Mouse (Mus musculus) heart, embryonic 16.5 days (tissue): ENCODE results near the gene Acot8. TPM values are rescaled to one million over a fixed set of nuclear protein-coding genes. Genes with fewer than 3 reads are reported as not detected.

Experiments used
- ATAC-seq: fragments of 200-750 bp; cut with Nextera tagmentation; replicated peaks from 2 replicates; pipeline ENCODE4 v1.8.0; 2017; ENCODE audit warnings: moderate number of reproducible peaks; ENCODE audit not compliant: insufficient read depth, low FRiP score; ENCODE audit errors: extremely low read depth
- H3K27ac ChIP-seq: fragments of 300-500 bp; sonication (generic); 2 replicates; pipeline ENCODE4 v1.5.1; 2014; ENCODE audit warnings: mild to moderate bottlenecking, low read length, control low read depth, moderate library complexity
- H3K27me3 ChIP-seq: fragments of 300-500 bp; sonication (generic); 2 replicates; pipeline ENCODE4 v1.6.1; 2014; ENCODE audit warnings: low read length, mixed read lengths; ENCODE audit not compliant: control insufficient read depth, insufficient read depth
- H3K36me3 ChIP-seq: fragments of 300-500 bp; sonication (generic); 2 replicates; pipeline ENCODE4 v1.6.1; 2014; ENCODE audit not compliant: control insufficient read depth, insufficient read depth
- H3K4me1 ChIP-seq: fragments of 300-500 bp; sonication (generic); 2 replicates; pipeline ENCODE4 v1.6.1; 2014; ENCODE audit warnings: low read length, mixed read lengths; ENCODE audit not compliant: control insufficient read depth, insufficient read depth
- H3K4me2 ChIP-seq: fragments of 300-500 bp; sonication (generic); 2 replicates; pipeline ENCODE4 v1.6.1; 2014; ENCODE audit warnings: low read depth, mild to moderate bottlenecking, control low read depth, low read length
- H3K4me3 ChIP-seq: fragments of 300-500 bp; sonication (generic); 2 replicates; pipeline ENCODE4 v1.5.1; 2014; ENCODE audit warnings: mild to moderate bottlenecking, control low read depth, low read length
- H3K9ac ChIP-seq: fragments of 300-500 bp; sonication (generic); 2 replicates; pipeline ENCODE4 v1.6.1; 2014; ENCODE audit warnings: low read length, control low read depth
- H3K9me3 ChIP-seq: fragments of 300-500 bp; sonication (generic); replicated peaks from 2 replicates; pipeline ENCODE4 v1.6.1; 2016; ENCODE audit warnings: low read length; ENCODE audit not compliant: control insufficient read depth
- WGBS: fragments of 180-500 bp; shearing (Covaris S2); extraction: QIAGEN DNeasy Blood & Tissue Kit; methylation state at CpG from one replicate; pipeline ENCODE4 v1.1.7; 2014; 5-methylcytosine and 5-hydroxymethylcytosine counted together
- polyA plus RNA-seq: library from polyadenylated mRNA; unstranded; fragments of >200 nt; fragmentation: Nextera tagmentation; extraction: Ambion mirVana; gene quantifications from 2 replicates; pipeline ENCODE4 v1.2.1, GENCODE M21; 2015

The Acot8 gene
- polyA plus RNA-seq, 1 experiment from 2014 or later, result 15.7 TPM

- Histone ChIP-seq H3K36me3 (peaks cover 14% of the 10 kb centered on the region), H3K4me3 (peak overlapping the region; percentile 92), H3K27me3 (no peaks in the 10 kb centered on the region), H3K4me2 (peak overlapping the region; percentile 98), H3K9me3 (no peaks in the 10 kb centered on the region), H3K27ac (no peak overlapping the region), H3K4me1 (peaks cover 12% of the 10 kb centered on the region), H3K9ac (peak overlapping the region; percentile 96)
- ATAC-seq, result no peak
- 61% methylated on average over 13 of the region's 13 CpGs for WGBS
These were observed 59.7 kb downstream of the Acot8 start for GRCm38 (mm10) chr2:164744987-164745386.

Other genes starting within 250 kb of the Acot8 start
- 21.3 and 50.0 TPM in 2 replicates for gene Wfdc2, start 242.5 kb downstream of the Acot8 start, polyA plus RNA-seq
- not detected in 2 replicates for gene Spint3, start 231.4 kb downstream of the Acot8 start, polyA plus RNA-seq
- 0.19 and 0.30 TPM in 2 replicates for gene Wfdc6a, start 219.4 kb downstream of the Acot8 start, polyA plus RNA-seq
- gene Eppin, start 211.3 kb downstream of the Acot8 start, polyA plus RNA-seq, result not detected in 2 replicates
- gene Wfdc6b, start 191.4 kb downstream of the Acot8 start, polyA plus RNA-seq, result not detected in 2 replicates
- not detected in 2 replicates for gene Wfdc8, start 191.3 kb downstream of the Acot8 start, polyA plus RNA-seq
- not detected in 2 replicates for gene Wfdc16, start 166.1 kb downstream of the Acot8 start, polyA plus RNA-seq
- 0.35 TPM in 1 of 2 replicates, not detected in the other for gene Wfdc10, start 148.8 kb downstream of the Acot8 start, polyA plus RNA-seq
- gene Wfdc9, start 148.3 kb downstream of the Acot8 start, polyA plus RNA-seq, result not detected in 2 replicates
- not detected in 2 replicates for gene Wfdc11, start 130.8 kb downstream of the Acot8 start, polyA plus RNA-seq
- 0.35 TPM in 1 of 2 replicates, not detected in the other for gene Wfdc13, start 119.8 kb downstream of the Acot8 start, polyA plus RNA-seq
- not detected in 2 replicates for gene Spint4, start 106.4 kb downstream of the Acot8 start, polyA plus RNA-seq
- not detected in 2 replicates for gene Spint5, start 89.6 kb downstream of the Acot8 start, polyA plus RNA-seq
- 0.51 and 0.80 TPM in 2 replicates for gene Wfdc3, start 59.0 kb downstream of the Acot8 start, polyA plus RNA-seq
- 56.0 and 58.7 TPM in 2 replicates for gene Dnttip1, start 58.9 kb downstream of the Acot8 start, polyA plus RNA-seq
- gene Ube2c, start 35.0 kb downstream of the Acot8 start, polyA plus RNA-seq, result 388 and 390 TPM in 2 replicates
- 6.7 and 28.8 TPM in 2 replicates for gene Tnnc2, start 24.9 kb downstream of the Acot8 start, polyA plus RNA-seq
- 40.6 and 45.6 TPM in 2 replicates for gene Snx21, start 19.1 kb downstream of the Acot8 start, polyA plus RNA-seq
- 5.9 and 6.4 TPM in 2 replicates for gene Zswim3, start 216 bp upstream of the Acot8 start, polyA plus RNA-seq
- gene Zswim1, start 17.8 kb upstream of the Acot8 start, polyA plus RNA-seq, result 10.6 and 12.1 TPM in 2 replicates
- gene Spata25, start 23.7 kb upstream of the Acot8 start, polyA plus RNA-seq, result 0.42 TPM in 1 of 2 replicates, not detected in the other
- gene Ctsa, start 28.0 kb upstream of the Acot8 start, polyA plus RNA-seq, result 173 and 184 TPM in 2 replicates
- 50.6 and 52.8 TPM in 2 replicates for gene Neurl2, start 28.6 kb upstream of the Acot8 start, polyA plus RNA-seq
- 52.0 and 67.2 TPM in 2 replicates for gene Pltp, start 52.8 kb upstream of the Acot8 start, polyA plus RNA-seq
- gene Pcif1, start 74.4 kb upstream of the Acot8 start, polyA plus RNA-seq, result 53.4 and 54.5 TPM in 2 replicates
- 9.2 and 9.5 TPM in 2 replicates for gene Zfp335, start 106.9 kb upstream of the Acot8 start, polyA plus RNA-seq
- gene Mmp9, start 135.9 kb upstream of the Acot8 start, polyA plus RNA-seq, result 3.8 and 9.7 TPM in 2 replicates
- 0.21 and 0.68 TPM in 2 replicates for gene Slc12a5, start 155.9 kb upstream of the Acot8 start, polyA plus RNA-seq
- gene Ncoa5, start 230.0 kb upstream of the Acot8 start, polyA plus RNA-seq, result 42.5 and 43.2 TPM in 2 replicates